Mouse (Mus musculus) heart, postnatal 0 days (tissue): Measurements from ENCODE around the gene Mfng.

Experiments used
- CTCF ChIP-seq: IDR thresholded peaks from 2 replicates; pipeline ENCODE4 v1.5.1; 2016; ENCODE audit warnings: antibody characterized with exemption, control low read depth, low read depth
- EP300 ChIP-seq: IDR thresholded peaks from 2 replicates; pipeline ENCODE4 v1.6.1; 2016; ENCODE audit warnings: antibody characterized with exemption, low read depth

DNA sequence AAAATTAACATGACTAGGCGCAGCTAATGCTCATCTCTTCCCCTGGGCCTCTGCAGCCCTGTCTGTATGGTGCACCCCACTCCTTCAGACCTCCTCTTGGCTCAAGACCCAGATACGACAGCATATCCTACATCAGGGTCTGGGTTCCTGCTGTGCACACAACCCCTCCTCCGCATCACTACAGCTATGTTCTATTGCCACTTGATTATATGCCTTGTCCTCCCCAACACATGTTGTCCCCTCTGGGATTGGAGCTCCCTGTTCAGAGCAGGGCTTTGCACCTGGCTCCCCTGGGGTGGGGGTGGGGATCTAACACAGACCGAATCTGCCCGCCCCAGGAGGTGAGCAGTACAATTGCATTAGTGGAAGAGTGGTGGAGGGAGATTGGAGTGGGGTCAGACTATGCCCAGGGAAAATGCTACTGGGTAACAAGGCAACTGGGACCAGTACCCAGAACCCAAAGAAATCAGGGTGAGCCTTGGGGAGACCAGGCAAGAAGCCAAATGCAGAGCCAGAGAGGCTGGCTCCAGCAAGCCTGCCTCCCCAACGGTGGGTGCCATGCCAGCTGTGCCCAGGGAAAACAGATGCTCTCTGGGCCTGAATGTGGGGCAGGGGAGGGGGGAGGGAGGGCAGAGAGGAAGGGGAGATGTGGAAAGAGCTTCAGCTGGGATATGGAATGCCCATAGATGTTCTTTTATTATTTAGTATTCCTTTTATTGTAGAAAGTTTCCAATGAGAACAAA is 22.5 kb downstream of the Mfng start:
- TF ChIP-seq CTCF (no peak), EP300 (no peak)
